Mouse (Mus musculus) megakaryocyte, embryonic 14.5 days (primary cell): ENCODE data around the gene Mis12.

Experiments used
- FLI1 ChIP-seq: IDR thresholded peaks from 2 replicates; pipeline ENCODE4 v1.6.1; 2012; ENCODE audit warnings: low read length, inconsistent platforms, mixed read lengths
- GATA1 ChIP-seq: IDR thresholded peaks from 3 replicates; pipeline ENCODE4 v1.6.1; 2012; ENCODE audit warnings: mixed read lengths, low read length, inconsistent platforms, borderline replicate concordance

DNA sequence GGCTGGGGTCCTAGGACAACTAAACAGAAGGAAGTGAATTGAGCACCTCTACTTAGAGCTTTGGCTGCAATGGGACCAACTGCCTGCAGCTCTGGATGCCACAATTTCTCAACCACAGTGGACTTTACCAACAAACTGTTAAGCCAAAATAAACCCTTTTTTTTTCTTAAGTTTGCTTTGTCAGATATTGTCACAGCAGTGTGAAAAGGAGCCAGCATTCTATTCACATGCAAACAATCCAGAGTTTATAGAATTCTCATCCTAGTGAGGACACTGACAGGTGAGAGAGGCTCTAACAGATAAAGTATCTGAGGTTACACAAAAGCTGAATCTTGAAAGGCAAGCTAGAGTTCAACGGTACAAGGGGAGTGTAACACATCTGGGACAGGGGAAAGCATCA lies 2.4 kb upstream of the Mis12 start:
- TF ChIP-seq GATA1 (no peak), FLI1 (no peak)
